Mouse (Mus musculus): ENCODE results near the gene Ripk3.

DNA sequence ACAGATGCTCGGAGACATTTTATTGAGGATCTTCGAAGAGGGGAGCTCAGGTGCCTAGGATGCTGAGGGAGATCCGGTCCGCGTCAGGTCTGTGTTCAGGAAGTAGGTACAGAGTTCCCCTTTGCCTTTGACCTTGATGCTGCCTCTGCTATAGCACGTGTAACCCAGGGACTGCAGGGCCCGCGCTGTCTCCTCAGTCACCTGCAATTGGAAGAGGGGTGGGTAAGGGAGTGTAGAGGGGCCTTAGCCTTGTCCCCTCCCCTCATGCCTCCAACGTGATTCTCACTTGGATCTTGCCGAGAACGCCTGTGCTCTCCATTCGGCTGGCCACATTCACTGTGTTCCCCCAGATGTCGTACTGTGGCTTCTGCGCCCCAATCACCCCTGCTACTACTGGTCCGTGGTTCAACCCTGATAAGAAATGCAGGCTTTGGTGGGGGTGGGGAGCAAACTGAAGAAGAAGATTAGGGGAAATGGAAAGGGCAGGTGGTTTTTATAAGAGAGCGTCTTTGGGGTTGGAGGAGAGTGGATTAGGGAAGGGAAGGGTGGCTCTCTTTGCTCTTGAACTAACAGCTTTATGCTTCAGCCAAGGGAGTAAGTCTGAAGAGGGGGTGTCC, 19.5 kb downstream of the Ripk3 start:
- TF ChIP-seq POLR2A (IDR thresholded peaks at IDR 0.05; ENCODE audit: low read depth, low read length) (no peak), CTCF (IDR thresholded peaks at IDR 0.05; ENCODE audit: extremely low read depth, insufficient read depth, insufficient read length, insufficient replicate concordance) (no peak)

Data from spleen, adult 2 months (tissue).